Mouse (Mus musculus) kidney, postnatal 0 days (tissue): ENCODE measurements around the gene Snx10. TPM values are rescaled to one million over a fixed set of nuclear protein-coding genes. Genes with fewer than 3 reads are reported as not detected.
A peak's percentile ranks its signal among the peaks of the same experiment; 100 is the strongest.

Experiments used
- ATAC-seq: fragments of 200-750 bp; cut with Nextera tagmentation; replicated peaks from 2 replicates; pipeline ENCODE4 v1.8.0; 2017; ENCODE audit warnings: low read depth, moderate number of reproducible peaks, moderate TSS enrichment, moderate library complexity; ENCODE audit not compliant: low FRiP score
- DNase-seq: peaks from one replicate; pipeline ENCODE4 v3.0.0-alpha.2; 2016; ENCODE audit warnings: low spot score
- H3K27ac ChIP-seq: fragments of 300-500 bp; sonication (generic); 2 replicates; pipeline ENCODE4 v1.5.1; 2014; ENCODE audit warnings: mild to moderate bottlenecking
- H3K27me3 ChIP-seq: fragments of 300-500 bp; sonication (generic); 2 replicates; pipeline ENCODE4 v1.6.1; 2014; ENCODE audit warnings: low read length, mixed read lengths; ENCODE audit not compliant: insufficient read depth
- H3K36me3 ChIP-seq: fragments of 300-500 bp; sonication (generic); 2 replicates; pipeline ENCODE4 v1.6.1; 2014; ENCODE audit warnings: low read length, mixed read lengths; ENCODE audit not compliant: insufficient read depth
- H3K4me1 ChIP-seq: fragments of 300-500 bp; sonication (generic); replicated peaks from 2 replicates; pipeline ENCODE4 v1.6.1; 2014; ENCODE audit warnings: antibody characterized with exemption, low read length, mixed read lengths; ENCODE audit not compliant: insufficient read depth
- H3K4me2 ChIP-seq: fragments of 300-500 bp; sonication (generic); 2 replicates; pipeline ENCODE4 v1.6.1; 2014; ENCODE audit warnings: mild to moderate bottlenecking, low read length, moderate library complexity, mixed read lengths
- H3K4me3 ChIP-seq: fragments of 300-500 bp; sonication (generic); replicated peaks from 2 replicates; pipeline ENCODE4 v1.5.1; 2014; ENCODE audit warnings: low read depth, low read length
- H3K9ac ChIP-seq: fragments of 300-500 bp; sonication (generic); 2 replicates; pipeline ENCODE4 v1.6.1; 2014; ENCODE audit warnings: low read depth, low read length
- H3K9me3 ChIP-seq: fragments of 300-500 bp; sonication (generic); replicated peaks from 2 replicates; pipeline ENCODE4 v1.6.1; 2016; ENCODE audit warnings: low read length, inconsistent platforms, mixed read lengths
- CTCF ChIP-seq: IDR thresholded peaks from 2 replicates; pipeline ENCODE4 v1.5.1; 2016; ENCODE audit warnings: antibody characterized with exemption, low read depth, mild to moderate bottlenecking, moderate library complexity
- WGBS: fragments of 180-500 bp; shearing (Covaris S2); extraction: QIAGEN DNeasy Blood & Tissue Kit; methylation state at CpG from one replicate; pipeline ENCODE4 v1.1.7; 2014; 5-methylcytosine and 5-hydroxymethylcytosine counted together
- polyA plus RNA-seq: library from polyadenylated mRNA; unstranded; fragments of >200 nt; fragmentation: Nextera tagmentation; extraction: Ambion mirVana; gene quantifications from 2 replicates; pipeline ENCODE4 v1.2.1, GENCODE M21; 2015

Gene Snx10
- polyA plus RNA-seq, 1 experiment from 2014 or later, result 15.0 TPM

DNA sequence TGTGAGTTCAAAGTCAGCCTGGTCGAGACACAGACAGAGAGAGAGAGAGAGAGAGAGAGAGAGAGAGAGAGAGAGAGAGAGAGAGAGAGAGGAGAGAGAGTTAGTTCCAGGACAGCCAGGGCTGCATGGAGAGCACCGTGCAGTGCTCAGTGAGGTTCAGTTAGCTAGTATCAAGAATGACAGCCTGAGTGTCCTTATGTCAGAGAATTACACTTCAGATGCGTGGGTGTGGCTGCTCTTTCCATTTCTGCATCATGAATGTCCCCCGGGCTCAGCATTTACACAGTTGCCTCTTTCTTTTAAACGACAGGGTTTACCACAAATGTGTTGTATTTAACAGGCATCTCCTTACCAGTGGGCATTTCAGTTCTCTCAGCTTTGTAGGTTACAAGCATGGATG is 25.1 kb downstream of the Snx10 start:
- no peak for ATAC-seq
- no peaks in the 10 kb centered on the region for H3K4me1 ChIP-seq
- no peak overlapping the region for H3K4me3 ChIP-seq
- H3K4me2 ChIP-seq, result no peak overlapping the region
- no peak for DNase-seq
- H3K27ac ChIP-seq, result no peak overlapping the region
- H3K36me3 ChIP-seq, result no peaks in the 10 kb centered on the region
- H3K27me3 ChIP-seq, result no peaks in the 10 kb centered on the region
- no peak overlapping the region for H3K9ac ChIP-seq
- no peaks in the 10 kb centered on the region for H3K9me3 ChIP-seq
- 63% methylated on average over 5 of the region's 5 CpGs for WGBS
- no peak for TF ChIP-seq CTCF

DNA sequence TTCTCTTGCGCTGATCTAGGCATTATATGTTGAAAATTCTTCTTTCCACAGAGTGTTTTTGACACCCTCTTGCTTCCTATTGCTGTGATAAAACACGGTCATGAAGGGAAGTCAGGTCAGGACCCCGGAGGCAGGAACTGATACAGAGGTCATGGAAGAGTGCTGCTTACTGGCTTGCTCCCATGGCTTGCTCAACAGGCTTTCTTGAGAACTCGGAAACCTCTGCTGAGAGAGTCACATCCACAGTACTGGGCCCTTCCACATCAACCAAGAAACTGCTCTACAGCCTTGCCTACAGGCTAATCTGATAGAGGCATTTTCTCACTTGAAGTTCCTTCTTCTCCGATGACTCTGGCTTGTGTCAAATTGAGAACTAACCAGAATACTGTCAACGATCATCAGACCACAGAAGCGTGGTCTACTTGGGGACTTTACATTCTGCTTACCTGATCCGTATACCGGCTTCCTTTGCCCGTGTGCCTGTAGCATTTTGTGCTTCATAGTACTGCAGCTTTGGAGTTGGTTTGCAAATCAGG is 27.6 kb downstream of the Snx10 start:
- Histone ChIP-seq H3K36me3 (no peaks in the 10 kb centered on the region), H3K27ac (no peak overlapping the region), H3K27me3 (no peaks in the 10 kb centered on the region), H3K4me3 (no peak overlapping the region), H3K9me3 (no peaks in the 10 kb centered on the region), H3K4me1 (no peaks in the 10 kb centered on the region), H3K4me2 (no peak overlapping the region), H3K9ac (no peak overlapping the region)
- no peak for TF ChIP-seq CTCF
- 86% methylated on average over 10 of the region's 10 CpGs for WGBS
- no peak for ATAC-seq
- no peak for DNase-seq

DNA sequence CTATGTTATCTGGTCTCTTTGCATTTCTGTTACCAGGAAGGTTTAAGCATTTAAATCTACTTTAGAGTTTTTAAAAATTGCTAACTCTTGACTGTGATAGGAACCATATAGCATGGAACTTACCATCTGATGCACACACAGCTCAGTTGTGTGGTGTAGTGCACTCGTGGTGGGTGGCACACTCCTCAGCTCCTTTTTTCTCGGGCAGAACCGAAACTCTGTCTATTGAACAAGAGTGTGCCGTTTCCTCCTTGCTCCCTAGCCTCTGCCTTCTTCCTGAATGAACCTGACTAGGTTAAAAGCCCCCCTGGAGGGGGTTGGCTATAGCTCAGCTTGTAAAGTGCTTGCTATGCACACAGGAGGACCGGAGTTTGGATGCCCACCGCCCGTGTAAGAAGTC is 32.9 kb downstream of the Snx10 start:
- WGBS, result 93% methylated on average over 7 of the region's 7 CpGs
- Histone ChIP-seq H3K27me3 (no peaks in the 10 kb centered on the region), H3K4me2 (no peak overlapping the region), H3K27ac (no peak overlapping the region), H3K4me1 (no peaks in the 10 kb centered on the region), H3K36me3 (no peaks in the 10 kb centered on the region), H3K9me3 (no peaks in the 10 kb centered on the region), H3K4me3 (no peak overlapping the region), H3K9ac (no peak overlapping the region)
- TF ChIP-seq CTCF, result no peak
- DNase-seq (no peak), ATAC-seq (no peak)

DNA sequence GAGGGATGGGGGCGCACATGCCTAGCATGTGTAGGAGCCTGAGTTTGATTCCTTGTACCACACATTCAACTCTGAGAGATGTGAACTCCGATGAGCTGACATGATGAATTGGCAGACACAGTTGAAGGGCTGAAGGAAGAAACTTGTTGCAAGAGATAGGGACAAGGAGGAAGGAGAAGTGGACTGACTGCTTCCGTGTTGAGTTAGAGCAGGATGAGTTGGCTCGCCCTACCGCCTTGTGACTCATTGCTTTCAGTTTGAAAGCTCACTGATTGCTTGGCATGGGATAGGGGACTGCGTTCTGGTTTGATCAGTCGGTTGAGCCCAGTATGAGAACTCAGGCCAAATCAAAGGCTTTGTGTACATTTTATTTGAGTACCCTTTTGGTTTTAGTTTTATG is 34.6 kb downstream of the Snx10 start:
- Histone ChIP-seq H3K27me3 (no peaks in the 10 kb centered on the region), H3K36me3 (no peaks in the 10 kb centered on the region), H3K4me3 (no peak overlapping the region), H3K27ac (no peak overlapping the region), H3K9ac (no peak overlapping the region), H3K4me2 (no peak overlapping the region), H3K4me1 (no peaks in the 10 kb centered on the region), H3K9me3 (no peaks in the 10 kb centered on the region)
- no peak for DNase-seq
- TF ChIP-seq CTCF, result no peak
- WGBS, result 90% methylated on average over 7 of the region's 7 CpGs
- ATAC-seq, result no peak

DNA sequence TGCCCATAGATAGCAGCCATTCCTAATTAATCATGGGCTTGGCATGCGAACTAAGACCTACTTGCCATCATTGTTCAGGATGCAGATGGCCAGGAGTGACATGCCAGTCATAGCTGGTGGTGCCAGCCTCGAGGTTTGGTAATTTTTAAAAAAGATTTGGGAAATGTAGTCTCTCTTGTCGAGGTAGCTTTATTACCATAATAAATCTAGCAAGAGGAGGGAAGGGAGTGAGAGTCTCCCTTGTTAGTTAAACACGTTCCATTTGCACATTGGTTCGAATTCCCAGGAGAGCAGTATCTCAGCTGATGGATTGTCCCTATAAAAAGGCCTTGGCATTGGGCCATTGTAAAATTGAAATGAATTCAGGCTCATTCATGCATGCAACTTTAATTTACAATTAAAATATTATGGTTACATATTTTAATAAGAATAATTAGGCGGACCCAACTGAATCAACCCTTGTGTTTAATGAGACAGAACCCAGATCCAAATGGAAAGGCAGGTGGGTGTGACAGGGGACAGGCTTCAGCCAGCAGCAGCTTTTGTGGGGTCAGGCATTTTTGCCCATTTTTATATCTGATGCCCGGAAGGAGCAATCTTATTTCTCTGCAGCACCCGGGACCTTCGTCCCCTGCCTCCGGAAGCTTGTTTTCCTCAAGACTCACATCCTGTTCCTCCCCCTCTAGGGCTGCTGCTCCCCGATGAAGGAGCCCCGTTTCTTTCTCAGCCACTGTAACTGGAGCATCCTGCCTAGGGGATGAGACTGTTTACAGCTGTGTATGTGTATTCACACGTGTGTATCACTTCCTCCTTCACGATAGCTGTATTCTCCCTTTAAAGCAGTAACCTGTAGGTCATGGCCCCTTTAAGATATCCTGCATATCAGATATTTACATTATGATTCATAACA is 43.3 kb downstream of the Snx10 start:
- WGBS, result 9% methylated on average over 14 of the region's 14 CpGs
- H3K4me2 ChIP-seq, result peak overlapping the region; percentile 26
- peak; percentile 75 for DNase-seq
- H3K27ac ChIP-seq, result no peak overlapping the region
- H3K27me3 ChIP-seq, result no peaks in the 10 kb centered on the region
- no peak overlapping the region for H3K9ac ChIP-seq
- H3K4me3 ChIP-seq, result no peak overlapping the region
- 0 out of 2 replicates have a peak, but pooled peaks cover 5% of the 10 kb centered on the region for H3K4me1 ChIP-seq
- no peaks in the 10 kb centered on the region for H3K36me3 ChIP-seq
- no peaks in the 10 kb centered on the region for H3K9me3 ChIP-seq
- TF ChIP-seq CTCF, result no peak
- ATAC-seq, result no peak; the same call in 1 of the 2 replicates

DNA sequence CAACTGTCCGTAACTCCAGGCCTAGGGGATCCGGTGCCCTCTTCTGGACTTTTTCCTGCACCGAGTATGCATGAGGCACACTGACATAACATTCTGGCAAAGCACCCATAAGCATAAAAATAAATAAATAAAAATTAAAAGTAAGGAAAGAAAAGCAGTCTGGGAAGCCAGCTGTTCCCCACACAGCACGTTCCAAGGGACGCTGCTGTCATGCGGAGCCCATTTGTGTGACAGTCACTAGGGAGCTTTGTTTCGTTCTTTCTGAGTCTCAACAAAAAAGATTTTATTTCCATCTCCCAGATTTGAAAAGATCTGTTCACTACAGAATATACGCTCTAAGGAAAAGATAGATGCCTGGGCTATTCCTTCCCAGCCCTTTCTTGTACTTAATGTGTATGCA is 45.4 kb downstream of the Snx10 start:
- Histone ChIP-seq H3K36me3 (no peaks in the 10 kb centered on the region), H3K4me3 (no peak overlapping the region), H3K9ac (no peak overlapping the region), H3K27me3 (no peaks in the 10 kb centered on the region), H3K4me1 (0 out of 2 replicates have a peak, but pooled peaks cover 5% of the 10 kb centered on the region), H3K27ac (no peak overlapping the region), H3K9me3 (no peaks in the 10 kb centered on the region), H3K4me2 (no peak overlapping the region)
- DNase-seq (no peak), ATAC-seq (no peak)
- TF ChIP-seq CTCF, result no peak
- 89% methylated on average over 8 of the region's 8 CpGs for WGBS
